Mouse (Mus musculus) 416B (cell line): ENCODE measurements at regions not wholly inside any gene's neighbourhood (a gene's known extent, or its start where the extent isn't known, plus 50 kb on each side); places are given as distances from the start of the nearest gene placed in this dataset.
A peak's percentile ranks its signal among the peaks of the same experiment; 100 is the strongest.

Source experiments
- DNase-seq: peaks from one replicate; pipeline ENCODE4 v3.0.0; 2011; ENCODE audit warnings: low read depth

DNA sequence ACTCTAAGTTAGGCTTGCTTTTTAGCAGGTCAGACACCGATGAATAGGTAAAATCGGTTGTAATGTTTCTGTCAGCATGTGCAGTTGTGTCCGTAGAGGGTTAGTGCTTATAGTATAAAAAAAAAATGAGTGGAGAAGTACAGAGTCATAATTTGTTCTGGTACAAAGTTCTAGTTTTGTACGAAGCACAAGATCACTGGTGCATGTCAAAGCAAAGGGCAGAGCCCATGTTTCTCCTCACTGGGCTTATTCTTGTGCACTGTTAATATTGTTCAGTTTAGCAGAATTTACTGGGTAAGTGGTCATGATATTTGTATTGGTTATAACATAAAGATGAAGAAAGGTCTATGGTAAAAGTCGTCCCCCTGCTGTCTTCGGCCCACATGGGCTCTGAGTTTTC is 330.4 kb upstream of the Fam241a start:
- DNase-seq: no peak

GRCm38 (mm10) chr3:128222344-128222743 is 326.2 kb upstream of the Fam241a start:
- DNase-seq: no peak

- no peak for DNase-seq
Observed at GRCm38 (mm10) chr3:128221625-128222024, 325.5 kb upstream of the Fam241a start.

DNA sequence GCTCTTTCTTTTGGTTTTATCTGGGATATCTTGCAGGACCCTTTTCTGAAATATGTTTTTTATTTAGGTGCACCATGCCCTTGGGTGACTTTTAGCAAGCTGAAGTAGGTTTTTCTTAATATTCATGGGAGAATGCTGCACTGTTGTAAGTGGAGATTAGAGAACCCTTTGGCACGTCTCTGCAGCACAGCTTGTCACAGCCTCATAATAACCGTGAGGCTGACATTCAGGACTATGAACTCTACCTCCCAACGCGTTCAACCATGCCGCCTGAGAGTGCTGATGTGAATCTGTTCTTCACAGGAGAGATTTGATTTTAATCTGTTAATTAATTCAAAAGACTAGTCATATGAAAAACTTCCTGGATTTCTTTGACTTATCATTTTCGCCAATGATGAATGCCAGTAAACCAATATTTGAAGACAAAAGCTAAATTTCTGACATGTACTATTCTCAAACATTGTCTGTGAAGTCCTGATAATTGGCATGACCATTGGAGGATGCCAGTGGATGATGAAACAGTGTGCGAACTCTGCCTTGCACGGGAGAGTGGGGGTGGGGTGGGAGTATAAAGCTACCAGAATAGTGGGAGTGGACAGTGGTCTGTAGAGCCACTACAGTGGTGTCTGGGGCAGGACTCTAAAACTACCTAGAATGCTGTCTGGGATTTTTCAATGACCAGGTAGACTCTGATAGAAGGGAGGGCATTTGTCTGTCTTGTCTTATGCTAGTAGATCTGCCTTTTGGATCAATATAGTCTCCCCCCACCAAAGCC is 324.8 kb upstream of the Fam241a start:
- DNase-seq: no peak

DNA sequence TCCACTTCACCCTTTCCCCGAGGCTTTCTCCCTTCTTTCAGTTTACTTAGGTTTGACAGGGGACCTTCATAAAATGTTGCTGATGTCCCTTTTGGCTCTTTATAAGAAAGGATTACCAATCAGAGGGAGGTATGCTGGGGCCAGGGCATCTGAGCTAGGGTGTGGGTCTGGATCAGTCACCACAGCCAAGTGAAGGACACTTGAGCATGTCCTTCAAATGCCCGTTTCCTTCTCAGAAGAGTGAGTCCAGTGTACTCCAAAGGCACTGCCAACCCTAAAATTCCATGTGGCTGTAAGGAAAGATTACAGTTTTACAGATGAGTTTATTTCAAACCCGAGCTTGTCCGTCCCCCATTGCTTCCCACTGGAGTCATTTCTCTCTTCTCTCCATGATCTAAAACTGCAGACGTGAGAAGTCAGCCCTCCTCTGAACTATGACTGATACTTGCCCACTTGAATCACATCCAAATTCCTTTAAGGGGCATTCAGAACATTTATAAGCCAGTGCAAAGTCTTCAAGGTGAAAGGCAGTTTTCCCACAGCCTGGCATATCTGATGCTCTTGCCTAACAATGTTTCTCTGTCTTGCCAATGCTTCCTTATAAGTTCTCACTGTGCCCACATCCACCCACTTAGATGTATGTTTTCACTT is 321.8 kb upstream of the Fam241a start:
- no peak for DNase-seq

GRCm38 (mm10) chr3:128212256-128212655 is 316.1 kb upstream of the Fam241a start:
- DNase-seq: no peak

DNA sequence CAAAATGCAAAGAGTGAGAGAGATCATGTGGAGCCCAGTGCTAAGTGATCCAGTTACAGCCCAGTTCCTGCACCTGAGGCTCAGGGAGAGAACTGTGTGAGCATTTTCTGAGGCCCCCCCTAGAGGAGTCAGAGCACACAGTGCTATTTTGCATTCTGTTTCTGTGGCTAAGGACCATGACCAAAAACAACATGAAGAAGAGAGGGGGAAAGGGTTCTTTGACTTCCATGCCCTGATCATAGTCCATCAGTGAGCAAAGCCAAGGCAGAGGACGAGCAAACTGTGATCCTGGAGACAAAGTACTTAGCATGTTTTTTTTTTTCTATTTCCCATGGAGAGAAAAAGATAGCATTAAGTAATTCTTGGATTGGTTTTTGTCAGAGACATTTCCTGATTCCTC is 314.5 kb upstream of the Fam241a start:
- DNase-seq: no peak

GRCm38 (mm10) chr3:128206948-128207347 is 310.8 kb upstream of the Fam241a start:
- no peak for DNase-seq

DNA sequence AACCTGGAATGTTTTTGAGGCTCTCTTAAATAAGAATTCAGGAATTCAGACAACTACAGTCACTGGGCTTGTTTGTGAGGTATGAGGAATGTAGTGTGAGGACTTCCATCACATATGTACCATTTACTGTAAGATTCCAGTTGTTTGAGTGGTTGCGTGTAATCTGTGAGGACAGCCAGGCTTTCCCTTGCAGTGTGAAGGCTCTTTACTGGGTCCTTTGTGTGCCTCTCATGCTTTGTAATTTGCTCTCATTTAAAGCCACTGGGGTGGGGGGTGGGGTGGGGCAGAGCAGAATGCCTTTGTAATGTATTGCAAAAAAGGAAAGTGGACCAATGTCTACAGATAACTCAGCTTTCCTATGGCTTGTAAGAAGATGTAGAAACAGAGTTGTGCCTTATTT is 310.4 kb upstream of the Fam241a start:
- no peak for DNase-seq

- no peak for DNase-seq
Observed at GRCm38 (mm10) chr3:128200574-128201235, 304.6 kb upstream of the Fam241a start.

GRCm38 (mm10) chr3:128199466-128199865 is 303.3 kb upstream of the Fam241a start:
- DNase-seq: no peak

DNA sequence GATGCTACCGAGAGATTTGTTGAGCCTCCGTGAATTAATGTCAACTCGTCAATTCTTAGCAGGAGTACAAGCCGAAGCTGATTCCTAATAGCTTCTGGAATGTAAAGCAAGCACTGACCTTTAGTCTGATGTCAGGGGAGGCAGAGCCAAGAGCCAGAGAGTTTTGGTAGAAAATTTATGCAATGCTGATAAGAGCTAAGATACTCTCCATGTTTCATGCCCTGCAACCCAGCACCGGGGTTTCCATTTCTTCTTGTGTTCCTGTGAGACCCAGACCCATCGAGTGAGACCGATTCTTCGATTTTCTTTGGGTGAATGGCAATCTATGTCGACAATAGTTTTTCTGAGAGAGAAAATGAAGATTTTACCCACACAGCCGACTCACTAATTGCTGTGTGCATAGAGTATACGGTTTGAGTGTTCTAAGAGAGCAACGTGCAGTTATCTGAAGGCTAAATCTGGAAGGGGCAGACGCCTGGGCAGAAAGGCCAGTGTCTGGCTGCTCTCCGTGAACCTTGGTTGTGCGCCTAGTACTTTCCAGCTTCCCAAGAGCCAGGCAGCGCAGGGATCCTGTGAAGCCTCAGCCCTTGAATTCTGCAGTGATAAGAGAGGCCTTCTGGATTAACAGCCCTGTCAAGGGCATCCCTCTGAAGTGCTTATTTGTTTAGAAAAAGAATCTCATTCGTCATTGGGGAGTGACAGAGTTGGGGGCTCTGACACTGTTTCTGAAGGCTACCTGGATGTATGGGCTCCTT is 296.1 kb upstream of the Fam241a start:
- no peak for DNase-seq

DNA sequence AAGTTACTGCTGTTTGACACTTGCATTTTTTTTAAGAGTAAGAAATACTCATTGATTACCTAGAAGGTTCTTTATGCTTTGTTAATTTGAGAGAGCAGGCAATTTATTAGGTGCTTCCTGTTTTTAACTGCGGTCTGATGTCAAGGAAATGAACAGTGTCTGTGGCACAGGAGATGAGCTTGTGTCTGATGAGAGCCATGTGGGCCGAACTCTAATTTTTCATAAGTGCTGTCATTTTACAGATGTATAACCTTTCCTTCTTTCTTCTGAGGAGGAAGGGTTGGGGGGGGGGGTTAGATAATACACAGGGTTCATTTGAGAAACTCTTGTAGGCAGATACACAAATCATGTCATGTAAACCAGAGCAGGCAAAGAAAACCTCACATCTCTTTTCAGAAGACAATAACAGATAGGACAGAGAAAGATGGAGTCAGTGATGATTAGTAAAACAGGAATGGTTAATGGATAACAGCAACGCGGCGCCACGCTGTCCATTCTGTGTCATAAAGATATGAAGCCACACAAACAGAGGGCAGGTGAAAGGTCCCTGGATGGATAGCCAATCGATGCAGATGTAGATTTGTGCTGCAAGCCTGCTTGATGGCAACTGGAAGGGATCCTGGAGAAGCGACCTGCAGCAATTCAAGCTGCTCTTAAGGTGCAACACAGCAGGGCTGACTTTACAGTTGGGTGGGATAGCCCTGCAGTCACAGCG is 291.4 kb upstream of the Fam241a start:
- no peak for DNase-seq

- DNase-seq: peak; percentile 39
Observed at GRCm38 (mm10) chr3:128186278-128186677, 290.2 kb upstream of the Fam241a start.

DNA sequence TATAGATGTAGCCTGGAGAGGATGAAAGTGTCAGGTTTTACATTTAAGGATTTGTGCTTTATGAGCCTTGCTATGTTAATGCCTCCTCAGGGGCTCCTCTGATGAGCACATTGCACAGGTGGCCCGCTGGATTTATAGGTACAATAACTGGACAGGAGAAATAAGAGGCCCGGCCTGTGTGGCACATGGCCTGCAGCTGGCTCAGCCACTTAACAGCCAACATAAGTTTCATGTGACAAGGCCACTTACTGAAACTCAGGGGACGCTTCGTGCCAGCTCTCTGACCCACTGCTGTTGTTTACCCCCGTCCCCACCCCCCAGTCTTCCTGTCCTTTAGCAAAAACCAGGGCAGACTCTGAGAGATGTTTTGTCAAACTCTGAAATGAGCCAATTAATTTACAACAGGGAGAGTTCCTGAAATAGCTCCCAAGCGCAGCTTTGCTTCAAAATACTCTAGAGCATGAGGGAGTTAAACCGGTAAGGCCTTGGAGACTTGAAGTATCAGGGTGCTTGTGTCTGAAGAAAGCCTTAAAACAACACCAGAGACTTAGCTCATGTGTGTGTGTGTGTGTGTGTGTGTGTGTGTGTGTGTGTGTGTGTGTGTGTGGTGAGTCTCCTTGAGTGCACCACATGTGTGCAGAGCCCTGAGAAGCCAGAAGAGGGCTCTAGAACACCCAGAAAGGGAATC is 285.2 kb upstream of the Fam241a start:
- DNase-seq: no peak

DNA sequence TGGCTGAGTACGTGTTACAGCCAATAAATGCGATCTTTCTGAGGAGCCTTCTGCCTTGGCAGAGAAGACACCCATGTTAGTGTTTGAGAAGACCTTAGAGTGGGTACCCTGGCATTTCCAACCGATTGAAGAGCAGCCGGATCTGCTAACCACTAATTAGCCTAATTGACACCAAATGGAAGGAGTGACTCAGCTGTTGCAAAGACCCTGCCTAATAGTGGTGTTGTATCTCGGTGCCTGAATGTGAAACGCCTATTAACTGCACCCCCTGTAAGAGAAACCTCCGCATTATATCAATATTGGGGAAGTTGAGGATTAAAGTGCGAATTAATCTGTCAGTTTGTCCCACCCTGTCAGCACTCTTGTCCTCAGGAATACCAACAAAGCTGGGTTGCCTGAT is 253.1 kb upstream of the Fam241a start:
- DNase-seq: no peak

- no peak for DNase-seq
Observed at GRCm38 (mm10) chr3:128145329-128145728, 249.2 kb upstream of the Fam241a start.

DNA sequence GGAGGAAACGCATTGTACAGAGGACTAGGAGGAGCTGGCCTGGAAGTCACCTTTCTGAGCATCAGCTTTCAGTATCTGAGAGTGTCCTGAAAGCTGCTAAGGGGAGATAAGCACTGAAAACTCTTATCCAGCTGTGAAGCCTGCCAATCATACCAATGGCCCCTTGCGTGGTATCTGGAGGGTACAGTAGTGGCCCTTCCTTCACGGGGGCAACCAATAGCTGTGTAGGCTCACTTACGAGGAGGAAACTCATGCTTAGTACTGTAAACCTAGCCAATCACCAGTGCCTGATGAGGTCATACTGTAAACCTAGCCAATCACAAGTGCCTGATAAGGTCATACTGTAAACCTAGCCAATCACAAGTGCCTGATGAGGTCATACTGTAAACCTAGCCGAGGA is 231.7 kb upstream of the Fam241a start:
- DNase-seq: no peak

DNA sequence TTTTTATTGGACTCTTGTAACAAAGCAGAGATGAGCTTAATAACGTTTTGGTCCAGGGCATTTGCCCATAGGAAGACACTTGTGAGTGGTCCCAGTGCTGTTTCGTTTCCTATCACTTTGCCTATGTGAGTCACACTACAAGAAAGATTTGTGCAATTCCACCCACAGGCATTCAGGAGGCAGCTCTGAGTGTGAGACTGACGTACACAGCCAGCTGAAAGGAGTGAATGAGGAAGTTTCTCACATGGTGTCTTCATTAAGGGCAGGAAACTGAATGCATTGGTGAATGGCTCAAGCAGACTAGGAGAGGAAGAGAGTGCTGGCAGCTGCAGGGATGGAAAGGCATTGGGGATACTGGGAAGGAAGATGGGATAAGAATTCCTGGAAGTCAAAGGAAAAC is 230.5 kb upstream of the Fam241a start:
- peak; percentile 14 for DNase-seq

- DNase-seq: no peak
Observed at GRCm38 (mm10) chr3:128122111-128122510, 226.0 kb upstream of the Fam241a start.
